Comparison of ENCODE assay signal across 18 mouse cellular contexts in the genomic region with DNA sequence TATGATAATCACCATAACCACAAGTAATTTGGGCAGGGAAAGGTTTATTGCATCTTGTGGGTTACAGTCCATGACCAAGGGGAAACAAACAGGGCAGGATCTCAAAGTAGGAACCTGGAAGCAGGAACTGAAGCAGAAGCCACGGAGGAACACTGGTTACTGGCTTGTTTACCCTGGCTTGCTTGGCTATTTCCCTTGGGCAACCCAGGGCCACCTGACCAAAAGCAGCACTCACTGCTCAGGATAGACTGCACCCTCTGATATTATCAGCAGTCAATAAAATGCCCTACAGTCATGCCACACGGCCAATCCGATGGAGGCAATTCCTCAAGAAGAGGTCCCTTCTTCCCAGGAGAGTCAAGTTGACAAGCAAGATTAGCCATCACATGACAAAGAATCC. TPM values are rescaled to one million over a fixed set of nuclear protein-coding genes. Genes with fewer than 3 reads are reported as not detected.
"Had no signal": no experiment of that assay in that cellular context is flagged by ENCODE, and none has a peak within 500 bp of the region (broad histone marks: within the 10 kb centered on the region; RNA-seq: fewer than 3 reads in every experiment).

No protein-coding gene starts in this region.

- ATAC-seq: intestine, embryonic 16.5 days had no signal

- DNase-seq: kidney, adult 18-20 months; kidney, adult 9 months; kidney, postnatal 14 days; kidney, postnatal 4 days; left cerebral cortex, postnatal 4 days; liver, embryonic 13.5 days; lung, adult 2 months; lung, postnatal 14 days; lung, postnatal 4 days; midbrain, embryonic 14.5 days; thymus, postnatal 36 days had no signal

- H3K4me2 ChIP-seq: limb, embryonic 12.5 days; limb, embryonic 15.5 days; liver, embryonic 13.5 days had no signal

- H3K27me3 ChIP-seq: limb, embryonic 12.5 days; limb, embryonic 15.5 days; liver, embryonic 13.5 days; megakaryocyte, embryonic 14.5 days had no signal

- H3K9ac ChIP-seq: limb, embryonic 12.5 days; limb, embryonic 15.5 days; liver, embryonic 13.5 days had no signal

- H3K9me3 ChIP-seq: limb, embryonic 12.5 days; limb, embryonic 15.5 days; liver, embryonic 13.5 days; megakaryocyte, embryonic 14.5 days; midbrain, embryonic 10.5 days had no signal

- H3K27ac ChIP-seq: limb, embryonic 12.5 days; limb, embryonic 15.5 days; liver, embryonic 13.5 days; midbrain, embryonic 10.5 days had no signal

- H3K4me3 ChIP-seq: limb, embryonic 12.5 days; limb, embryonic 15.5 days; liver, embryonic 13.5 days; megakaryocyte, embryonic 14.5 days; midbrain, embryonic 10.5 days; myocyte had no signal

- H3K36me3 ChIP-seq: limb, embryonic 12.5 days; limb, embryonic 15.5 days; liver, embryonic 13.5 days; midbrain, embryonic 10.5 days had no signal

RNA-seq across cellular contexts. Expression of gene Cfap54, which starts 1.9 kb away (rescaled TPM):
- polyA plus RNA-seq: liver, embryonic 16.5 days had no signal
